Mouse (Mus musculus) hindbrain, embryonic 12.5 days (tissue): Measurements from ENCODE around the gene Ptpn11. TPM values are rescaled to one million over a fixed set of nuclear protein-coding genes. Genes with fewer than 3 reads are reported as not detected.
A peak's percentile ranks its signal among the peaks of the same experiment; 100 is the strongest.
"Not testable (repeated sequence)": the region's sequence is repeated elsewhere in the genome, so short reads cannot be mapped to it uniquely, and the experiment has no call there.

Experiments used
- ATAC-seq: fragments of 200-750 bp; cut with Nextera tagmentation; 2 replicates; pipeline ENCODE4 v1.8.0; 2017; ENCODE audit warnings: moderate TSS enrichment; ENCODE audit not compliant: low FRiP score
- H3K27ac ChIP-seq: fragments of 300-500 bp; sonication (generic); 2 replicates; pipeline ENCODE4 v1.5.1; 2016; ENCODE audit warnings: mild to moderate bottlenecking
- H3K27me3 ChIP-seq: fragments of 300-500 bp; sonication (generic); 2 replicates; pipeline ENCODE4 v1.6.1; 2016; ENCODE audit warnings: mild to moderate bottlenecking
- H3K36me3 ChIP-seq: fragments of 300-500 bp; sonication (generic); 2 replicates; pipeline ENCODE4 v1.6.1; 2016; ENCODE audit warnings: mild to moderate bottlenecking
- H3K4me1 ChIP-seq: fragments of 300-500 bp; sonication (generic); 2 replicates; pipeline ENCODE4 v1.6.1; 2016
- H3K4me2 ChIP-seq: fragments of 300-500 bp; sonication (generic); replicated peaks from 2 replicates; pipeline ENCODE4 v1.6.1; 2016; ENCODE audit warnings: mild to moderate bottlenecking
- H3K4me3 ChIP-seq: fragments of 300-500 bp; sonication (generic); 2 replicates; pipeline ENCODE4 v1.5.1; 2016; ENCODE audit warnings: mild to moderate bottlenecking
- H3K9ac ChIP-seq: fragments of 300-500 bp; sonication (generic); 2 replicates; pipeline ENCODE4 v1.6.1; 2016; ENCODE audit warnings: mild to moderate bottlenecking, moderate library complexity
- H3K9me3 ChIP-seq: fragments of 300-500 bp; sonication (generic); replicated peaks from 2 replicates; pipeline ENCODE4 v1.6.1; 2016; ENCODE audit warnings: mild to moderate bottlenecking
- WGBS: fragments of 180-500 bp; shearing (Covaris S2); methylation state at CpG from one replicate; pipeline ENCODE4 v1.1.7; 2016; 5-methylcytosine and 5-hydroxymethylcytosine counted together
- polyA plus RNA-seq: library from polyadenylated mRNA; unstranded; fragments of >200 nt; fragmentation: Nextera tagmentation; extraction: Ambion mirVana; gene quantifications from 2 replicates; pipeline ENCODE4 v1.2.1, GENCODE M21; 2016

Gene Ptpn11
- polyA plus RNA-seq, 1 experiment from 2014 or later = 22.7 TPM

GRCm38 (mm10) chr5:121209755-121210600 lies 18.8 kb upstream of the Ptpn11 start:
- Histone ChIP-seq H3K9ac (no peak overlapping the region), H3K4me3 (no peak overlapping the region), H3K27me3 (no peaks in the 10 kb centered on the region), H3K9me3 (no peaks in the 10 kb centered on the region), H3K27ac (no peak overlapping the region), H3K4me1 (peaks cover 26% of the 10 kb centered on the region), H3K4me2 (no peak overlapping the region), H3K36me3 (peaks cover 77% of the 10 kb centered on the region)
- 97% methylated on average over 9 of the region's 9 CpGs for WGBS
- no peak for ATAC-seq

- Histone ChIP-seq H3K36me3 (peaks cover 65% of the 10 kb centered on the region), H3K4me1 (peaks cover 28% of the 10 kb centered on the region), H3K4me2 (no peak overlapping the region), H3K27ac (no peak overlapping the region), H3K9ac (peak overlapping the region; percentile 54), H3K9me3 (no peaks in the 10 kb centered on the region), H3K4me3 (no peak overlapping the region), H3K27me3 (no peaks in the 10 kb centered on the region)
- 88% methylated on average over 3 of the region's 3 CpGs for WGBS
- ATAC-seq = no peak
Observed at GRCm38 (mm10) chr5:121206984-121207383, 15.8 kb upstream of the Ptpn11 start.

- no peaks in the 10 kb centered on the region for H3K9me3 ChIP-seq
- 0 out of 2 replicates have a peak overlapping the region, but pooled peaks have one; percentile 95 for H3K4me3 ChIP-seq
- H3K4me2 ChIP-seq = peak overlapping the region; percentile 77; the same call in 1 of the 2 replicates
- H3K9ac ChIP-seq = peak overlapping the region; percentile 54
- peaks cover 61% of the 10 kb centered on the region for H3K36me3 ChIP-seq
- no peak overlapping the region for H3K27ac ChIP-seq
- 81% methylated on average over 9 of the region's 9 CpGs for WGBS
- peaks cover 28% of the 10 kb centered on the region for H3K4me1 ChIP-seq
- H3K27me3 ChIP-seq = no peaks in the 10 kb centered on the region
- no peak for ATAC-seq
Observed at GRCm38 (mm10) chr5:121206540-121206939, 15.3 kb upstream of the Ptpn11 start.

- Histone ChIP-seq H3K4me3 (peak overlapping the region; percentile 95), H3K4me2 (peak overlapping the region; percentile 77), H3K36me3 (peaks cover 52% of the 10 kb centered on the region), H3K4me1 (peaks cover 28% of the 10 kb centered on the region), H3K9ac (peak overlapping the region; percentile 54)
- not testable (repeated sequence) for H3K27me3 ChIP-seq, H3K27ac ChIP-seq, H3K9me3 ChIP-seq, ATAC-seq
- 75% methylated on average over 9 of the region's 10 CpGs for WGBS
Observed at GRCm38 (mm10) chr5:121205537-121206130, 14.4 kb upstream of the Ptpn11 start.

GRCm38 (mm10) chr5:121204132-121205089 lies 13.2 kb upstream of the Ptpn11 start, which contains the start of gene Rpl6:
TSS of gene Rpl6 (plus strand) at chr5:121204481.
- ATAC-seq = peak; percentile 93
- 2% methylated on average over 52 of the region's 52 CpGs for WGBS
- Histone ChIP-seq H3K27me3 (no peaks in the 10 kb centered on the region), H3K36me3 (peaks cover 40% of the 10 kb centered on the region), H3K27ac (peak within 1 kb of the TSS; percentile 84), H3K9ac (peak within 1 kb of the TSS; percentile 99), H3K9me3 (no peaks in the 10 kb centered on the region), H3K4me1 (peaks cover 28% of the 10 kb centered on the region), H3K4me2 (peak within 1 kb of the TSS; percentile 77), H3K4me3 (peak within 1 kb of the TSS; percentile 95)

GRCm38 (mm10) chr5:121202467-121202866 lies 11.3 kb upstream of the Ptpn11 start:
- H3K4me3 ChIP-seq = no peak overlapping the region
- peaks cover 20% of the 10 kb centered on the region for H3K36me3 ChIP-seq
- no peak overlapping the region for H3K27ac ChIP-seq
- no peak for ATAC-seq
- 91% methylated on average over 1 of the region's 1 CpGs for WGBS
- H3K4me2 ChIP-seq = no peak overlapping the region
- no peaks in the 10 kb centered on the region for H3K9me3 ChIP-seq
- peaks cover 19% of the 10 kb centered on the region for H3K4me1 ChIP-seq
- H3K27me3 ChIP-seq = no peaks in the 10 kb centered on the region
- no peak overlapping the region for H3K9ac ChIP-seq

GRCm38 (mm10) chr5:121201739-121202138 lies 10.5 kb upstream of the Ptpn11 start:
- WGBS = 60% methylated on average over 3 of the region's 3 CpGs
- H3K9ac ChIP-seq = no peak overlapping the region
- no peak overlapping the region for H3K4me3 ChIP-seq
- ATAC-seq = no peak
- no peak overlapping the region for H3K27ac ChIP-seq
- H3K4me1 ChIP-seq = peaks cover 15% of the 10 kb centered on the region
- H3K36me3 ChIP-seq = peaks cover 13% of the 10 kb centered on the region
- peaks cover 3% of the 10 kb centered on the region; the same call in 1 of the 2 replicates for H3K27me3 ChIP-seq
- H3K4me2 ChIP-seq = no peak overlapping the region
- H3K9me3 ChIP-seq = no peaks in the 10 kb centered on the region

GRCm38 (mm10) chr5:121198376-121198775 lies 7.2 kb upstream of the Ptpn11 start:
- Histone ChIP-seq H3K4me2 (no peak overlapping the region), H3K9me3 (no peaks in the 10 kb centered on the region), H3K36me3 (no peaks in the 10 kb centered on the region), H3K9ac (no peak overlapping the region), H3K4me1 (no peaks in the 10 kb centered on the region), H3K4me3 (no peak overlapping the region), H3K27ac (no peak overlapping the region), H3K27me3 (peaks cover 3% of the 10 kb centered on the region; the same call in 1 of the 2 replicates)
- WGBS = 89% methylated on average over 5 of the region's 5 CpGs
- no peak for ATAC-seq

- Histone ChIP-seq H3K9ac (no peak overlapping the region), H3K9me3 (no peaks in the 10 kb centered on the region), H3K4me3 (no peak overlapping the region), H3K36me3 (no peaks in the 10 kb centered on the region), H3K4me2 (no peak overlapping the region), H3K4me1 (no peaks in the 10 kb centered on the region), H3K27ac (no peak overlapping the region), H3K27me3 (peaks cover 3% of the 10 kb centered on the region; the same call in 1 of the 2 replicates)
- ATAC-seq = no peak
- WGBS = 84% methylated on average over 2 of the region's 2 CpGs
Observed at GRCm38 (mm10) chr5:121197337-121197736, 6.1 kb upstream of the Ptpn11 start.

- Histone ChIP-seq H3K4me3 (no peak overlapping the region), H3K36me3 (no peaks in the 10 kb centered on the region), H3K4me1 (no peaks in the 10 kb centered on the region), H3K27ac (no peak overlapping the region), H3K4me2 (no peak overlapping the region), H3K9ac (no peak overlapping the region), H3K27me3 (peaks cover 3% of the 10 kb centered on the region; the same call in 1 of the 2 replicates), H3K9me3 (no peaks in the 10 kb centered on the region)
- no peak for ATAC-seq
- WGBS = 53% methylated on average over 5 of the region's 5 CpGs
Observed at GRCm38 (mm10) chr5:121196764-121197163, 5.6 kb upstream of the Ptpn11 start.

- Histone ChIP-seq H3K27me3 (peaks cover 3% of the 10 kb centered on the region; the same call in 1 of the 2 replicates), H3K9me3 (no peaks in the 10 kb centered on the region)
Observed at GRCm38 (mm10) chr5:121194173-121194572, 3.0 kb upstream of the Ptpn11 start.

GRCm38 (mm10) chr5:121191584-121191906 lies 348 bp upstream of the Ptpn11 start:
- Histone ChIP-seq H3K27ac (peak overlapping the region; percentile 80), H3K4me1 (peaks cover 34% of the 10 kb centered on the region), H3K4me3 (peak overlapping the region; percentile 92), H3K36me3 (no peaks in the 10 kb centered on the region), H3K27me3 (no peaks in the 10 kb centered on the region), H3K9me3 (no peaks in the 10 kb centered on the region), H3K4me2 (peak overlapping the region; percentile 85), H3K9ac (peak overlapping the region; percentile 95)
- ATAC-seq = peak; percentile 66
- WGBS = 10% methylated on average over 17 of the region's 17 CpGs

More at GRCm38 (mm10) chr5:121194173-121194572, 3.0 kb upstream of the Ptpn11 start:
- no peak for ATAC-seq
- H3K36me3 ChIP-seq = no peaks in the 10 kb centered on the region
- peaks cover 14% of the 10 kb centered on the region for H3K4me1 ChIP-seq
- no peak overlapping the region for H3K4me3 ChIP-seq
- no peak overlapping the region for H3K9ac ChIP-seq
- 19% methylated on average over 1 of the region's 1 CpGs for WGBS
- H3K4me2 ChIP-seq = no peak overlapping the region
- H3K27ac ChIP-seq = no peak overlapping the region
